Mouse (Mus musculus) embryonic stem cell, embryonic (primary cell): ENCODE results near the gene Pts.

ENCODE experiments used
- CTCF ChIA-PET, 4 experiments: fragments of 300-600 bp in 2 of 4; fragments of 350-600 bp in 2 of 4; sonication (Branson Sonifier 250); formaldehyde crosslinking; loops; one replicate each; lab custom pipeline; 2022; ENCODE audit warnings: inconsistent platforms in 2 of 4; lab: Charles Lee
- POLR2A ChIA-PET, 4 experiments: fragments of 300-600 bp in 2 of 4; fragments of 350-600 bp in 2 of 4; sonication (Branson Sonifier 250); formaldehyde crosslinking; loops; one replicate each; lab custom pipeline; 2022; ENCODE audit warnings: antibody characterized with exemption in 4 of 4, inconsistent platforms in 1 of 4; lab: Charles Lee

The Pts gene

DNA sequence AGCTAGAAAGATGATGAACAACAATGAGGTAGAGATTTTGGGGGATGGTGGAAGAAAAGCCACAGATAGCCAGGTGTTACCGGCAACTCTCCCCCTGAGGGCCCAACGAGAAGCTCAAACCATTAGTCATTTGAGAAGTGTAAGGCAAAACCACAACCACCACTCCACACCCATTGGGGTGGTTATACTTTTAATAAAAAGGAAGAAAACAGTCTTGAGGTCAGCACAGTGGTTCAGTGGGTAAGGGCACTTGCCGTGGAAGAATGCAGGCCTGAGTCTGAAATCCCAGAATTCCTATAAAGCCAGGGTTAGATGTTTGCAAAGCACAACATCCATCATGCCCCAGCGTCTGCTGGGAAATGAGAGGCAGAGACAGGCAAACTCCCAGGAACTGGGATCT is 8.8 kb upstream of the Pts start:
- ChIA-PET POLR2A (interaction anchor here in 2 of 4 experiments (0.6 kb wide), 2 partner anchors 100 to 295 kb away, joined by 3 to 5 read pairs; no protein-coding TSS in a partner anchor), CTCF (interaction anchor here in 2 of 4 experiments (0.8 to 2.2 kb wide), 3 partner anchors 9 to 86 kb away, joined by 3 to 6 read pairs (median 4); partner anchors contain the start of gene Pts (in 1 of the 2))

DNA sequence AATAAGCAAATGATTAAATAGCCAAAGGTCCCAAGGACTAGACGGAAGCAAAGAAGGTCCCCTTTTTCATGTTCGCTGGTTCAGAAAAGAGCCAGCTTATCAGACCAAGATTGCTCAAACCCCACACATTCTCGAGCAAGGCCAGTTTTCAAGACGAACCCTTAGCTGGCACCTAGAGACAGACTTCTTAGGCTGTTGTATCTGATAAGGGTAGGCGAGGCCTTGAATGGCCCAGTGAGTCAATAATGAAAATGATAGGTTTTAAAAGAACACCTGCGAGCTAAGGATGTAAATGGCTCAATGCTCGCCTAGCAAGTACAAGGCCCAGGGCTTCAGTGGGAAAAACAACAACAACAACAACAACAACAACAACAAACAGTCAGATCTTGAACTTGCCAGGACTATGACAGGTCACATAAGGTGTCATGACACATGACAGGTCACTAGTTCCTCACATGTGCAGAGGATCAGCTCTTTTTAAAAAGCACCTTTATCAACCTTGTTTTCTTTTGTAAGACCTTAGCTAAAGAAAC is 8.1 kb upstream of the Pts start:
- CTCF ChIA-PET: interaction anchor here in 2 of 4 experiments (0.8 to 2.2 kb wide), 3 partner anchors 8 to 85 kb away, joined by 3 to 6 read pairs (median 4); partner anchors contain the start of gene Pts (in 1 of the 2)
- POLR2A ChIA-PET: no interaction called here

GRCm38 (mm10) chr9:50535930-50536329 is 7.4 kb upstream of the Pts start:
- ChIA-PET CTCF (no interaction called here), POLR2A (no interaction called here)

DNA sequence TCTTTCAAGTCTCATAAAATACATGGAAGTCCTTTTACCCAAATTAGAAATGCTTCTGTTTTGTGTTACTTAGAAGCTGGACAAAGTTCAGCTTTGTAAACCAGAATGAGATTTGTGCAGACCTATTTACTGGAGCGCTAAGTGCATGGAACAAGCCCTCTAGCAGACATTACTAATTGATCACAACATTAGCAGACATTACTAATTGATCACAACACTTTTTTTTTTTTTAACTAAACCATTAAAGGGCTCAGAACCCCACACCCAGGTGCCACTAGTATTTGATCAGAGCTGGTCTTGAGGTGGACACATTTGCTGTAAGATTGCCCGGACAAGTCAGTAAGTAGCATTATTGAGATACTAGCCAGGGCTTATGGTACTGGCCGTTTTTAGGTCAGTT is 5.3 kb upstream of the Pts start:
- ChIA-PET POLR2A (interaction anchor here in 2 of 4 experiments (0.7 kb wide), 2 partner anchors 103 to 159 kb away, joined by 3 read pairs; no protein-coding TSS in a partner anchor), CTCF (interaction anchor here in 2 of 4 experiments (0.6 to 1.3 kb wide), 3 partner anchors 71 to 163 kb away, joined by 3 to 12 read pairs (median 3); no protein-coding TSS in a partner anchor)

- ChIA-PET CTCF (interaction anchor here in 2 of 4 experiments (0.6 to 1.3 kb wide), 4 partner anchors 71 to 162 kb away, joined by 3 to 12 read pairs (median 3); no protein-coding TSS in a partner anchor), POLR2A (interaction anchor here in 2 of 4 experiments (0.7 kb wide), 2 partner anchors 103 to 160 kb away, joined by 3 read pairs; no protein-coding TSS in a partner anchor)
Observed at GRCm38 (mm10) chr9:50533328-50533727, 4.8 kb upstream of the Pts start.

DNA sequence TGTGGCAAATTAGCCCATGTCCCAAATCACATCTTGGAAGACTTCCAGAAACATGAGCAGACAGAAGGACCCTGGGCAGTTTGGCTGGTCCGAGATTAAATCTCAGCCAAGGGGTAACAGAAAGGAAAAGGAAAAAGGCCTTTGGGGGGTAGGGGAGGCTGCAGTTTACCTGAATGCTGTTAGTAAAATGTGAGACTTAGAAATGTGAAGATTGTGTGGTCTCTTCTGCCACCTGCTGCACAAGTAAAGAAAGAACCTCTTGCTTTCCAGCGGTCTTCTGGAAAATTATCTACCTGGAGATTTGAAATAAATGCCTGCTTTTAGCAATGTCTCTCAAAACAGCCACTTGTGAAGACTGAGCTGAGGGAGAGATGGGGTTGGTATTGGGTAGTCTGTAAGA is 2.4 kb upstream of the Pts start:
- ChIA-PET CTCF (interaction anchor here in 2 of 4 experiments (0.9 to 1.1 kb wide), 3 partner anchors 78 to 87 kb away, joined by 3 to 5 read pairs (median 4); no protein-coding TSS in a partner anchor), POLR2A (interaction anchor here in 1 of 4 experiments (1.0 to 1.2 kb wide), 2 partner anchors 89 to 92 kb away, joined by 3 to 4 read pairs; no protein-coding TSS in a partner anchor)

- ChIA-PET POLR2A (interaction anchor here (0.5 to 2.8 kb wide), 56 partner anchors 9 to 1042 kb away, joined by 3 to 18 read pairs (median 4); partner anchors contain the start of genes Sdhd (in 2 of the 4), Timm8b (in 2 of the 4), Ttc12 (in 2 of the 4) and Fdxacb1 (in 1 of the 4)), CTCF (interaction anchor here (0.7 to 4.8 kb wide), 99 partner anchors 9 to 1043 kb away, joined by 3 to 93 read pairs (median 5); partner anchors contain the start of genes Il18 (in 3 of the 4), Bco2 (in 2 of the 4), Sdhd (in 2 of the 4) and Timm8b (in 2 of the 4))
Observed at GRCm38 (mm10) chr9:50527860-50528259, 664 bp downstream of the Pts start.

GRCm38 (mm10) chr9:50525585-50525984 is 2.9 kb downstream of the Pts start:
- ChIA-PET POLR2A (interaction anchor here in 2 of 4 experiments (0.5 to 1.8 kb wide), 8 partner anchors 20 to 1444 kb away, joined by 3 to 7 read pairs (median 4); partner anchors contain the start of gene Plet1 (in 1 of the 2)), CTCF (interaction anchor here in 2 of 4 experiments (0.8 to 4.8 kb wide), 5 partner anchors 62 to 81 kb away, joined by 3 to 93 read pairs (median 6); no protein-coding TSS in a partner anchor)

DNA sequence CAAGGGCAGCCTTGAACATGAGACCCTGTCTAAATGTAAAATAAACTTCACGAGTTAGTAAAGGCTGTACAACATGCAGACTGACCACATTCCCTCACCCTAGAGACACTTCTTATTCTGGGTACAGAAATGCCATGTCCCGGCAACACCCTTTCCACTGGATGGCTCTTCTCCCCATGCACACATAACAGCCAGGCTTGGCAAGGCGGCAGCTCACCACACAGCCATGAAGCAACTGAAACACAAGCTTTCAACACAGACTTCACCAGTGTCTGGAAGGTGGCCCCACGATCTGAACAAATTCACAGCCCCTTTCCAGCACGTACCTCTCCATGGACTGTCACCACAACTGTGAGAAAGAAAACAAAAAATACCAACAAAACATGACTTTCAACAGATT is 3.6 kb downstream of the Pts start:
- POLR2A ChIA-PET: interaction anchor here in 2 of 4 experiments (0.5 to 1.8 kb wide), 7 partner anchors 20 to 1443 kb away, joined by 3 to 7 read pairs (median 4); partner anchors contain the start of gene Plet1 (in 1 of the 2)

GRCm38 (mm10) chr9:50522574-50522973 is 6.0 kb downstream of the Pts start:
- ChIA-PET POLR2A (no interaction called here), CTCF (interaction anchor here in 2 of 4 experiments (0.7 to 1.0 kb wide), 2 partner anchors 59 to 70 kb away, joined by 3 read pairs; no protein-coding TSS in a partner anchor)

More for the DNA sequence above, 3.6 kb downstream of the Pts start:
- CTCF ChIA-PET: interaction anchor here in 2 of 4 experiments (1.0 to 4.8 kb wide), 4 partner anchors 62 to 81 kb away, joined by 5 to 93 read pairs (median 6); no protein-coding TSS in a partner anchor

DNA sequence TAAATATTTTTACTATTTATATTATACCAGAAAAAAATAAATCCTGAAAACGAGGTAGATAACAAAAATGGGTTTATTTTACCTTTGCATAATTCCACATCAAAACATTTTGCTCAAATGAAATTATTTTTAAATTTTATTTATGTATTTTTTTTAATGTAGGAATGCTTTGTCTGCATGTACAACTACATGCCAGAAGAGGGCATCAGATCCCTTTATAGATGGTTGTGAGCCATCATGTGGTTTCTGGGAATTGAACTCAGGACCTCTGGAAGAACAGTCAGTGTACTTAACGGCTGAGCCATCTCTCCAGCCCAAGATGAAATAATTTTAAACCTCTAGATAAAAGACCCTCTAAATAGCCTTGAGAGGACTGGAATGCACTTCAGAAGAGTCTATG is 7.0 kb downstream of the Pts start:
- ChIA-PET POLR2A (no interaction called here), CTCF (interaction anchor here in 1 of 4 experiments (2.3 kb wide), 1 partner anchor 69 kb away, joined by 5 read pairs; no protein-coding TSS in a partner anchor)

GRCm38 (mm10) chr9:50520748-50521147 is 7.8 kb downstream of the Pts start:
- CTCF ChIA-PET: interaction anchor here in 2 of 4 experiments (0.5 to 2.3 kb wide), 2 partner anchors 8 to 68 kb away, joined by 4 to 5 read pairs; partner anchors contain the start of gene Pts (in 1 of the 2)
- POLR2A ChIA-PET: no interaction called here

- CTCF ChIA-PET: interaction anchor here (0.7 to 3.5 kb wide), 16 partner anchors 9 to 202 kb away, joined by 3 to 34 read pairs (median 4); partner anchors contain the start of gene Pts (in 4 of the 4)
- POLR2A ChIA-PET: interaction anchor here in 3 of 4 experiments (0.5 to 1.3 kb wide), 4 partner anchors 9 to 75 kb away, joined by 3 to 5 read pairs (median 4); partner anchors contain the start of gene Pts (in 2 of the 3)
Observed at GRCm38 (mm10) chr9:50518781-50519180, 9.7 kb downstream of the Pts start.

DNA sequence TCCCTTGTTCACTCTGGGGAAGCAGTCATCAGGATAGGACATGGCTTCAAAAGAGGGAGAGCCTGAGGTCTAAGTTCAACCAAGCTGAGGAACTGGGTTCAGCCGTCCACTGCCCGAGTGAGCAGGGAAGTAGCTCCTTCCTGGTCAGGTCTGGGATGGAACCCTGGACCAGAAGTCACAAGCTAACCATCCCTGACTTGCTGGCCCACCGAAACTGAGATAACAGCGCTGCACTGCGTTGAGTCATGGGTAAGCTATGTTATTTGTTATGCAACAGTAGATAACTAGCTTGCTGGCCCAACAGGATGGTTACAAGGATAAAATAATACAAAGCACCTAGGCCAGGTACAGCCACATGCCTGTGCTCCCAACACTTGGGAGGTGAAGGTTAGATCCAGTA is 13.1 kb downstream of the Pts start:
- CTCF ChIA-PET: interaction anchor here in 2 of 4 experiments (1.1 kb wide), 2 partner anchors 13 to 53 kb away, joined by 3 to 4 read pairs; partner anchors contain the start of gene Pts (in 1 of the 2)
- POLR2A ChIA-PET: interaction anchor here in 1 of 4 experiments (0.6 to 1.0 kb wide), 2 partner anchors 63 to 66 kb away, joined by 3 read pairs; no protein-coding TSS in a partner anchor

- ChIA-PET POLR2A (interaction anchor here in 1 of 4 experiments (0.8 to 1.1 kb wide), 3 partner anchors 14 to 96 kb away, joined by 3 to 5 read pairs (median 3); partner anchors contain the start of genes Plet1, Sdhd and Timm8b), CTCF (interaction anchor here in 1 of 4 experiments (1.0 kb wide), 1 partner anchor 13 kb away, joined by 3 read pairs; the partner anchor contains the start of gene Plet1)
Observed at GRCm38 (mm10) chr9:50507570-50507969, 21.0 kb downstream of the Pts start.

DNA sequence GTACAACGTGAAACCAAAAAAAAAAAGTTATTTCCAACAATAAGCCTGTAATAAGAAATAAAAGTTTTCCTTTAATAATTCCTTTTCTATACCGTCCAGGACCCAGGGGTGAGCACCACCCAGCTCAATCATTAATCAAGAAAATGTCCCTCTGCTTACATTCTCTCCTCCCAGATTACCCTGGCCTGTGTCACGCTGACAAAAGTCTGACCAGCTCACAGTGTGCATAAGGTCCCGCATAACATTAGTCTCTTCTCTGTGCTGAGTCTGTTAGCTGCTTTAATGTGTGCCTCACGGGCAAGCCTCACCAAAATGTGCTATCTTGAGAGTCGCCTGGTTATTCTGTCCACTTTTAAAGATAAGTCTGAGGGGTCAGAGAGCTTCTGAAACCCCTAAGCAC is 23.1 kb downstream of the Pts start:
- POLR2A ChIA-PET: interaction anchor here in 2 of 4 experiments (0.5 to 2.1 kb wide), 8 partner anchors 9 to 98 kb away, joined by 3 to 11 read pairs (median 3); partner anchors contain the start of genes Pts (in 2 of the 2) and Sdhd (in 1 of the 2)
- CTCF ChIA-PET: interaction anchor here in 2 of 4 experiments (1.0 to 1.3 kb wide), 2 partner anchors 23 to 42 kb away, joined by 3 to 7 read pairs; partner anchors contain the start of gene Pts (in 1 of the 2)

- POLR2A ChIA-PET: interaction anchor here in 2 of 4 experiments (0.6 to 1.4 kb wide), 3 partner anchors 15 to 1518 kb away, joined by 3 to 4 read pairs (median 3); partner anchors contain the start of genes Pts (in 1 of the 2) and Usp28 (in 1 of the 2)
Observed at GRCm38 (mm10) chr9:50502949-50503348, 25.6 kb downstream of the Pts start.

More at GRCm38 (mm10) chr9:50502949-50503348, 25.6 kb downstream of the Pts start:
- CTCF ChIA-PET: interaction anchor here in 2 of 4 experiments (0.8 to 1.4 kb wide), 2 partner anchors 16 to 26 kb away, joined by 3 to 7 read pairs; partner anchors contain the start of gene Pts (in 1 of the 2)
